Mouse (Mus musculus): ENCODE measurements around the gene Spint2.
"Not testable (repeated sequence)": the region's sequence is repeated elsewhere in the genome, so short reads cannot be mapped to it uniquely, and the experiment has no call there.

The Spint2 gene

DNA sequence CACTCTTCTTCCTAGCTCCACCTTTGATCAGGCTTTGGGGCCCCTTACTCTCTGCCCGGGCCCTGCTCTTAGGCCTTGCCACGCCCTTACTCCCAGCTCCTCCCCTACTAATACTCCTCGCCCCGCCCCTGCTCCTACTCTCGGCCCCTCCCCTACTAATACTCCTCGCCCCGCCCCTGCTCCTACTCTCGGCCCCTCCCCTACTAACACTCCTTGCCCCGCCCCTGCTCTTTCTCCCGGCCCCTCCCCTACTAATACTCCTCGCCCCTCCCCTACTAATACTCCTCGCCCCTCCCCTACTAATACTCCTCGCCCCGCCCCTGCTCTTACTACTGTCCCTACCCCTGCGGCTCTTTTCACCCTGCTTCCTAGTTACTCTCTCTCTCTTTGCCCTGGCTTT lies 70.7 kb downstream of the Spint2 start:
- DNase-seq (ENCODE audit: extremely low read depth, low read depth): not testable (repeated sequence)

All from MEL-GATA-1-ER (cell line).